Mouse (Mus musculus) erythroblast, embryonic 14.5 days (primary cell): ENCODE data around the gene Ubxn10. TPM values are rescaled to one million over a fixed set of nuclear protein-coding genes. Genes with fewer than 3 reads are reported as not detected.

ENCODE experiments used
- H3K27me3 ChIP-seq: 2 replicates; pipeline ENCODE4 v1.6.1; 2012; ENCODE audit warnings: inconsistent platforms; ENCODE audit not compliant: control insufficient read depth
- H3K36me3 ChIP-seq: 2 replicates; pipeline ENCODE4 v1.6.1; 2012; ENCODE audit warnings: mild to moderate bottlenecking, inconsistent platforms; ENCODE audit not compliant: control insufficient read depth
- H3K4me1 ChIP-seq: 2 replicates; pipeline ENCODE4 v1.6.1; 2012; ENCODE audit warnings: inconsistent platforms; ENCODE audit not compliant: control insufficient read depth
- H3K4me3 ChIP-seq: replicated peaks from 2 replicates; pipeline ENCODE3; 2012; ENCODE audit warnings: moderate library complexity, mild to moderate bottlenecking, inconsistent platforms
- H3K9me3 ChIP-seq: 2 replicates; pipeline ENCODE4 v1.6.1; 2012; ENCODE audit warnings: low read length, inconsistent platforms, mixed read lengths; ENCODE audit not compliant: control insufficient read depth
- GATA1 ChIP-seq: IDR thresholded peaks from 2 replicates; pipeline ENCODE4 v1.6.1; 2012; ENCODE audit warnings: low read length, inconsistent platforms, mixed read lengths
- TAL1 ChIP-seq: IDR thresholded peaks from 3 replicates; pipeline ENCODE4 v1.6.1; 2012; ENCODE audit warnings: low read length, inconsistent platforms, mixed read lengths
- polyA plus RNA-seq: library from polyadenylated mRNA; stranded (reverse); fragments of >175 nt; gene quantifications from 2 replicates; pipeline ENCODE4 v1.2.3, GENCODE M21; 2012

Ubxn10 gene
- polyA plus RNA-seq, 1 experiment = not detected

DNA sequence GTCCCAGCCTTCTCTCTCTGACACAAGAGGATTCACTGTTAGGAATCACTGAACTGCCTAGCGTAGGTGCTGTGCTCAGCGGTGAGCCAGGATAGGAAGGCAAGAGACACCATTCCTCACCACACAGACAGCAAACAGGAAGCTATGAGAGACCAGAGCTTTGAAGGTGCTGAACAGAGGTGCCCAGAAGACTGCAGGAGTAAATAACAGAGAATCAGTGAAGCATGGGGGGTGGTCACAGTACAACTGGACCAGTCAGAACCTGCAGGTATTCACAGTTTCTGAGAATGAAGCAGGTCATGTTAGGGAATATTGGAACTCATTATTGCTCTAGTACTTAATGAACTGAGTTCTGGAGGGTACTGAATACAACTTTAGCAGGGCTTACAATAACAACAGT is 38.7 kb downstream of the Ubxn10 start:
- H3K4me1 ChIP-seq = no peaks in the 10 kb centered on the region
- no peaks in the 10 kb centered on the region for H3K27me3 ChIP-seq
- H3K36me3 ChIP-seq = no peaks in the 10 kb centered on the region
- TF ChIP-seq TAL1 (no peak), GATA1 (no peak)
- H3K9me3 ChIP-seq = no peaks in the 10 kb centered on the region
- H3K4me3 ChIP-seq = no peak overlapping the region

DNA sequence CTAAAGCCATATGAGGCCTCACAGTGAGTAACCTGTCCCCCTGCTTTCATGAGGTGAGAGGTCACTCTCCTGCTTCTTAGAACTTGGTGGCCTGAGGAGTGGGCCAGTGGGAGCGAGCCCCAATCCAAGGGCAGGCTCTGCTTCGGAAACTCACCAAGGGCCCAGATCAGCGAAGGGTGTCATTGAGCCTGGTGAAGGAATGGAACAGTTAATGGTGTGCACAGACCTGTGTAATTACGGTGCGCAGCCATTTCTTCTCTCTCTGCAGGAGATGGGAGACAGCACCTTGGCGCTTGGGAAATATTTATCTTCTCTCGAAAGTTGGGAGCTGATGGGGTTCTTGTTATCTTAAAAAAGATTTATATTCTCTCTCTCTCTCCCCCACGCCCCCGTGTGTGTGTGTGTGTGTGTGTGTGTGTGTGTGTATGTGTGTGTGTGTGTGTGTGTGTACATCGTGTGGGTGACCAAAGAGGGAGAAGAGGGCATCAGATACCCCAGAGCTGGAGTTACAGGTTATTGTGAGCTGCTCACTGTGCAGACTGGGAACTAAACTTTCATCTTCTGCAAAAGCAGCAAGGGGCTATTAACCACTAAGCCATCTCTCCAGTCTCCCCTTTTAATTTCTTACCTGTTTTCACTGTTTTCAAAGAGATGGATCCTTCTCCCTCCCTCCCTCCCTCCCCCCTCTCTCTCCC is 39.7 kb downstream of the Ubxn10 start:
- Histone ChIP-seq H3K9me3 (no peaks in the 10 kb centered on the region), H3K4me3 (no peak overlapping the region), H3K36me3 (no peaks in the 10 kb centered on the region), H3K4me1 (no peaks in the 10 kb centered on the region), H3K27me3 (peaks cover 2% of the 10 kb centered on the region; the same call in 1 of the 2 replicates)
- TF ChIP-seq GATA1 = no peak
- no peak for TF ChIP-seq TAL1

- no peaks in the 10 kb centered on the region for H3K4me1 ChIP-seq
- H3K36me3 ChIP-seq = no peaks in the 10 kb centered on the region
- peaks cover 5% of the 10 kb centered on the region for H3K27me3 ChIP-seq
- H3K4me3 ChIP-seq = no peak overlapping the region
- H3K9me3 ChIP-seq = no peaks in the 10 kb centered on the region
- no peak for TF ChIP-seq GATA1
- TF ChIP-seq TAL1 = no peak
Measured at GRCm38 (mm10) chr4:138696720-138697119, 40.2 kb downstream of the Ubxn10 start.

GRCm38 (mm10) chr4:138693043-138693692 is 43.8 kb downstream of the Ubxn10 start:
- peaks cover 27% of the 10 kb centered on the region for H3K27me3 ChIP-seq
- no peaks in the 10 kb centered on the region for H3K9me3 ChIP-seq
- H3K36me3 ChIP-seq = no peaks in the 10 kb centered on the region
- TF ChIP-seq GATA1 (no peak), TAL1 (no peak)
- no peaks in the 10 kb centered on the region for H3K4me1 ChIP-seq
- no peak overlapping the region for H3K4me3 ChIP-seq

DNA sequence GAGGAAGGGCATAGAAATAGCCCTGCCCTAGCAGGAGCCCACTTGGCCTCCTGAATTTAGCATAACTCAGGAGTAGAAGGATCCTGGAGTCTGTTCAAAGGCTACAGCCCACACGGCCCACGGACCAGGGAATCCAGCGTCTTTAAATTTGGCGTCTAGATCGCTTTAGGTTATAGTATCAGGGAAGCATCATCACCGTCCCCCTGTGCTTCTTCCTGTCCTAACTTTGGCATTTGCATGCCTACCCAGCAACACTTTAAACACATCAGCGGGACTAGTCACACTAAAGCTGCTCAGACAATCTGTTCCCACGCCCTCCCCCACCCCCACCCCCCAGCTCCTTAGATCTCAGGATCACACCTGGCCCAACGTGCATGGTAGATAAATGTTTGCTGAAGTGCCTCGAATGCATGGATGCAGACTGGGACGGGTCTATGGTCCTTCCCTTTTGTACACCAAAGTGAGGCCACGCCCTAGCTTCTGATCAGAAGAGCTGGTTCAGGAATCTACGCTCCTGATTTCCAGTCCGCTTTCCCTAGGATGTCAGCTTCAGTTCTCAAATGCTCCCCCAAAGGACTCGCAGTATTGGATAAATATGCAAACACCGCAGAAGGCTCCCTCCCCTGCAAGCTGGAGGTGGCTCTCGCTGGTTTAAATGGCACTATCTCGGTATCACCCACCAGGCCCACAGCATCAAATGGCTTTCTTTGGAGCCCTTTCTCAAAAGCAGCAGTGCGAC is 45.4 kb downstream of the Ubxn10 start:
- H3K4me3 ChIP-seq = no peak overlapping the region
- no peaks in the 10 kb centered on the region for H3K4me1 ChIP-seq
- peaks cover 27% of the 10 kb centered on the region for H3K27me3 ChIP-seq
- H3K9me3 ChIP-seq = no peaks in the 10 kb centered on the region
- no peak for TF ChIP-seq TAL1
- H3K36me3 ChIP-seq = no peaks in the 10 kb centered on the region

DNA sequence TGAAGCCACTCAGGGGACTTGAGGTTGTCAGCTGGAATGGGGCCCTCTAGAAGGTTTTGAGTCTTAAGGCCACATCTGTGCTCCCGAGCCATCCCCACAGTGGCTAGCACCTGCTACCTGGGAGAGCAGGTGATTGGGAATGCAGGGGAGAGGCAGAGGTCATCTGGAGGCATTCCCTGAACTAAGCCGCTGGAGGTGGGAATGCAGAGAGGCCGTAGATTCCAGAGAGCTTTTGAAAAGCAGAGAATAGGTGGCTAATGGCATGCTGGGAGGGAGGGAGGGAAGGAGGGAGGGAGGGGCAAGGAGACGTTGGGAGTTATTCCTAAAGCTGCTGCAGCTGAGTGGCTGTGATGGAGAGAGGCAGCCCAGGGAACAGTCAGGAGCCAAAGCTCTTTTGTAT is 46.4 kb downstream of the Ubxn10 start:
- no peak overlapping the region for H3K4me3 ChIP-seq
- no peak for TF ChIP-seq GATA1
- TF ChIP-seq TAL1 = no peak
- H3K4me1 ChIP-seq = no peaks in the 10 kb centered on the region
- no peaks in the 10 kb centered on the region for H3K9me3 ChIP-seq
- H3K36me3 ChIP-seq = no peaks in the 10 kb centered on the region
- peaks cover 27% of the 10 kb centered on the region for H3K27me3 ChIP-seq

DNA sequence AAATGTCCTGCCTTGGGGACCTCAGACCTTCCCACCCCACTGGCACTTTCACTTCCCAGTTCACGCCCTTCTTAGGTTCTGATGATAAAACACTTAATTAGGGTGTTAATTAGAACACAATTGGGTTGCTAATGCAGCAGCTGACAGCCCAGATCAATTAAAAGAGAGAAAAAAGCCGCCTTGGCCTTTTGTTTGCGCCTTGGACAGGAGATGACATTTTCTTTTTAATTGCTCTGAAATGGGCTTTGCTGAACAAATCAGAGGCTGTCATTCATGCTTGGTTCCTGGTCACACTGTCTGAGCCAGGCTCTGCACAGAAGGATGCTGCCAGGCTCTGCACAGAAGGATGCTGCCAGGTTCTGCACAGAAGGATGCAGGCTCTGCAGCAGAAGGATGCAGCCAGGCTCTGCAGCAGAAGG is 47.9 kb downstream of the Ubxn10 start:
- H3K36me3 ChIP-seq = no peaks in the 10 kb centered on the region
- H3K4me3 ChIP-seq = no peak overlapping the region
- H3K27me3 ChIP-seq = peaks cover 27% of the 10 kb centered on the region
- TF ChIP-seq TAL1 = no peak
- TF ChIP-seq GATA1 = no peak
- H3K4me1 ChIP-seq = no peaks in the 10 kb centered on the region
- H3K9me3 ChIP-seq = no peaks in the 10 kb centered on the region

DNA sequence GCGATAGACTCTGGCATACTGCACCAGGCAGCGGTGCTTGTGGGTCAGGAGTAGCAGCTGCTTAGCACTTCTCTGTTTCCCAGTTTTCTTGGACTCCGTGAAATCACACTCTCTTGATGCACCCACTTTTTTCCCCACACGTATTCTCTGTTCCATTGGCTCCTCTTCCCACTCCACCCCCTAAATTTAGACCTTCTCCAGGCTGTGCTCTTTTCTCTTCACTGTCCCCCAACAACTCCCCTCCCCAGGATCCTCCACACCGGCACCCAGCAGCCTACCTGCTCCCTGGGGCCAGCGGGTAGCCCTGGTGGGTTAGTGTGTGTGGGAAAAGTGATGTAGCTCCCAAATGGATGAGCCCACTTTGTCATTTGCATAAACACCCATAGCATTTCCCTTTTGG is 51.2 kb downstream of the Ubxn10 start:
- peaks cover 12% of the 10 kb centered on the region; the same call in 1 of the 2 replicates for H3K27me3 ChIP-seq
- H3K9me3 ChIP-seq = no peaks in the 10 kb centered on the region
- no peak overlapping the region for H3K4me3 ChIP-seq
- no peak for TF ChIP-seq GATA1
- no peak for TF ChIP-seq TAL1
- H3K4me1 ChIP-seq = no peaks in the 10 kb centered on the region
- H3K36me3 ChIP-seq = no peaks in the 10 kb centered on the region

DNA sequence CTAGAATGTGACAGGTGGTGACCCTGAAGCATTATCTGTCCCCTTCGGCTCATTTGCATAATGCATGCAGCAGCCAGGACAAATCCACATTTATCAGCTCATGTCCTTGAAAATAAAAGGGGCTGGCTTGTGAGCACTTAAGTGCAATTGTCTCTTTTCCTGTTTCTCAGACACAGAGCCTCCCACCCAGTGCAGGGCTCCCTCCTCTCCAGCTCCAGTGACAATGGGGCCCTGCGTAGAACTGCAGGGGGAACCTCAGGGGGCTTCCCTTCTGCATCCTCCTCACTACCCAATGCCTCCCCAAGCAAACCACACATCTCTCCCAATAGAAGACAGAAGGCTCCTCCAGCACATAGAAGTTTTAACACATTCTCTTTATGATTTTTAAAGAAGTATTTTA is 54.2 kb downstream of the Ubxn10 start:
- H3K36me3 ChIP-seq = no peaks in the 10 kb centered on the region
- H3K9me3 ChIP-seq = no peaks in the 10 kb centered on the region
- no peaks in the 10 kb centered on the region for H3K4me1 ChIP-seq
- H3K4me3 ChIP-seq = no peak overlapping the region
- no peaks in the 10 kb centered on the region; the same call in 1 of the 2 replicates for H3K27me3 ChIP-seq
- TF ChIP-seq TAL1 = no peak
- no peak for TF ChIP-seq GATA1
